ENCODE assay signal across 8 mouse cellular contexts in genomic region chr1:180777289-180777659, GRCm38 (mm10). TPM values are rescaled to one million over a fixed set of nuclear protein-coding genes. Genes with fewer than 3 reads are reported as not detected.
DNase-seq lines count a peak whose midpoint lies in the region; ATAC-seq and TF ChIP-seq lines count a peak whose summit lies in the region.

No protein-coding gene starts in this region.

- no peak for TF ChIP-seq EP300 in heart, postnatal 0 days (IDR thresholded peaks at IDR 0.05; ENCODE audit: low read depth)

- peak; percentile 4; the same call in 1 of the 2 replicates for ATAC-seq in heart, postnatal 0 days (ENCODE audit: insufficient read depth, low read depth)
- ATAC-seq in hindbrain, embryonic 15.5 days (ENCODE audit: low FRiP score, low read depth): no peak; the same call in 1 of the 2 replicates
- peak; percentile 38 for ATAC-seq in midbrain, embryonic 13.5 days
- no peak; the same call in 1 of the 2 replicates for ATAC-seq in megakaryocyte-erythroid progenitor cell, adult 5-6 weeks (replicated peaks; ENCODE audit: low FRiP score, low TSS enrichment, poor library complexity, severe bottlenecking)

- no peak for DNase-seq in heart, postnatal 0 days (ENCODE audit: low spot score)
- DNase-seq in heart, adult 9 months (ENCODE audit: low spot score in 2 of 2): no peak
- no peak for DNase-seq in yolk sac, embryonic 10.5 days (ENCODE audit: low spot score)
- DNase-seq in retina, embryonic 14.5 days (ENCODE audit: low spot score): no peak

- H3K36me3 ChIP-seq in heart, postnatal 0 days (replicated peaks; ENCODE audit: control insufficient read depth, insufficient read depth, low read length): no peaks in the 10 kb centered on the region
- H3K36me3 ChIP-seq in hindbrain, embryonic 15.5 days: no peaks in the 10 kb centered on the region
- no peaks in the 10 kb centered on the region for H3K36me3 ChIP-seq in midbrain, embryonic 13.5 days

- H3K4me3 ChIP-seq in heart, postnatal 0 days (ENCODE audit: low read depth, low read length): peak overlapping the region; percentile 71
- H3K4me3 ChIP-seq in bone marrow macrophage, adult 2 months (ENCODE audit: insufficient read depth, low read length): peak overlapping the region; percentile 76
- H3K4me3 ChIP-seq in hindbrain, embryonic 15.5 days: peak overlapping the region; percentile 61
- peak overlapping the region; percentile 67 for H3K4me3 ChIP-seq in midbrain, embryonic 13.5 days (replicated peaks)

- peaks cover 17% of the 10 kb centered on the region for H3K4me1 ChIP-seq in heart, postnatal 0 days (ENCODE audit: control insufficient read depth, insufficient read depth)
- peaks cover 19% of the 10 kb centered on the region for H3K4me1 ChIP-seq in bone marrow macrophage, adult 2 months (ENCODE audit: control insufficient read depth, insufficient read depth, low read length)
- peaks cover 21% of the 10 kb centered on the region for H3K4me1 ChIP-seq in hindbrain, embryonic 15.5 days (replicated peaks)
- peaks cover 24% of the 10 kb centered on the region for H3K4me1 ChIP-seq in midbrain, embryonic 13.5 days (replicated peaks)

- no peak for TF ChIP-seq CTCF in heart, postnatal 0 days (IDR thresholded peaks at IDR 0.05; ENCODE audit: low read depth)
- TF ChIP-seq CTCF in bone marrow macrophage, adult 2 months (IDR thresholded peaks at IDR 0.05; ENCODE audit: low read depth, low read length): no peak

- H3K9me3 ChIP-seq in heart, postnatal 0 days (replicated peaks; ENCODE audit: control insufficient read depth, low read length): no peaks in the 10 kb centered on the region
- H3K9me3 ChIP-seq in hindbrain, embryonic 15.5 days: no peaks in the 10 kb centered on the region
- H3K9me3 ChIP-seq in midbrain, embryonic 13.5 days: no peaks in the 10 kb centered on the region; the same call in 1 of the 2 replicates

- TF ChIP-seq POLR2A in bone marrow macrophage, adult 2 months (IDR thresholded peaks at IDR 0.05; ENCODE audit: borderline replicate concordance, low read depth, low read length): no peak

- peak overlapping the region; percentile 84 for H3K9ac ChIP-seq in heart, postnatal 0 days (replicated peaks; ENCODE audit: low read depth, low read length)
- peak overlapping the region; percentile 67 for H3K9ac ChIP-seq in hindbrain, embryonic 15.5 days
- H3K9ac ChIP-seq in midbrain, embryonic 13.5 days (replicated peaks): peak overlapping the region; percentile 85

- no peaks in the 10 kb centered on the region for H3K27me3 ChIP-seq in heart, postnatal 0 days (ENCODE audit: control insufficient read depth, insufficient read depth, low read length)
- no peaks in the 10 kb centered on the region for H3K27me3 ChIP-seq in hindbrain, embryonic 15.5 days
- H3K27me3 ChIP-seq in midbrain, embryonic 13.5 days: peaks cover 6% of the 10 kb centered on the region

- peak overlapping the region; percentile 98 for H3K27ac ChIP-seq in heart, postnatal 0 days (ENCODE audit: low read depth)
- peak overlapping the region; percentile 87 for H3K27ac ChIP-seq in bone marrow macrophage, adult 2 months (ENCODE audit: insufficient read depth, low read depth, low read length)
- peak overlapping the region; percentile 82 for H3K27ac ChIP-seq in hindbrain, embryonic 15.5 days (replicated peaks)
- H3K27ac ChIP-seq in midbrain, embryonic 13.5 days: peak overlapping the region; percentile 88

- H3K4me2 ChIP-seq in heart, postnatal 0 days (ENCODE audit: low read depth, low read length): peak overlapping the region; percentile 92
- H3K4me2 ChIP-seq in hindbrain, embryonic 15.5 days: peak overlapping the region; percentile 90
- peak overlapping the region; percentile 96 for H3K4me2 ChIP-seq in midbrain, embryonic 13.5 days (replicated peaks)

- 6% methylated on average over 10 of the region's 10 CpGs for WGBS in heart, postnatal 0 days
- WGBS in hindbrain, embryonic 15.5 days: 8% methylated on average over 10 of the region's 10 CpGs
- 7% methylated on average over 10 of the region's 10 CpGs for WGBS in midbrain, embryonic 13.5 days

RNA-seq across cellular contexts. Expression of gene H3f3a, which starts 36.5 kb away (rescaled TPM):
- 1,123 and 1,337 TPM in 2 replicates for total RNA-seq in heart, postnatal 0 days (2014; rRNA removed; ENCODE audit: low replicate concordance)
- 1,661 and 1,734 TPM in 2 replicates for polyA plus RNA-seq in heart, postnatal 0 days (2015; fragmentation: Nextera tagmentation; extraction: Ambion mirVana)
- polyA plus RNA-seq in bone marrow macrophage, adult 2 months (2012; ENCODE audit: insufficient read depth, insufficient read length, missing spikeins): 1,000 and 1,015 TPM in 2 replicates
- 2,665 and 2,688 TPM in 2 replicates for polyA plus RNA-seq in hindbrain, embryonic 15.5 days (2015; fragmentation: Nextera tagmentation; extraction: Ambion mirVana)
- polyA plus RNA-seq in midbrain, embryonic 13.5 days (2015; fragmentation: Nextera tagmentation; extraction: Ambion mirVana): 4,178 and 4,302 TPM in 2 replicates
- 737 and 1,041 TPM in 2 replicates for total RNA-seq in megakaryocyte-erythroid progenitor cell, adult 5-6 weeks (2014; fragmentation: Nextera tagmentation)
- total RNA-seq in megakaryocyte-erythroid progenitor cell, adult 5-6 weeks (2017): 1,518 and 1,745 TPM in 2 replicates

RNA-seq across cellular contexts. Expression of gene Acbd3, which starts 51.4 kb away (rescaled TPM):
- 21.7 and 26.4 TPM in 2 replicates for total RNA-seq in heart, postnatal 0 days (2014; rRNA removed; ENCODE audit: low replicate concordance)
- 13.2 and 13.5 TPM in 2 replicates for polyA plus RNA-seq in heart, postnatal 0 days (2015; fragmentation: Nextera tagmentation; extraction: Ambion mirVana)
- polyA plus RNA-seq in bone marrow macrophage, adult 2 months (2012; ENCODE audit: insufficient read depth, insufficient read length, missing spikeins): 33.7 and 36.9 TPM in 2 replicates
- 22.9 and 23.0 TPM in 2 replicates for polyA plus RNA-seq in hindbrain, embryonic 15.5 days (2015; fragmentation: Nextera tagmentation; extraction: Ambion mirVana)
- 21.7 and 24.6 TPM in 2 replicates for polyA plus RNA-seq in midbrain, embryonic 13.5 days (2015; fragmentation: Nextera tagmentation; extraction: Ambion mirVana)
- 19.1 and 21.9 TPM in 2 replicates for total RNA-seq in megakaryocyte-erythroid progenitor cell, adult 5-6 weeks (2014; fragmentation: Nextera tagmentation)
- 42.7 and 44.4 TPM in 2 replicates for total RNA-seq in megakaryocyte-erythroid progenitor cell, adult 5-6 weeks (2017)

Comparison
In these comparisons a context has a peak if more than half of its experiments do, and no peak if none do; other contexts are left out.
1. ATAC-seq: peak in heart, postnatal 0 days (single experiment) and midbrain, embryonic 13.5 days (single experiment); none in hindbrain, embryonic 15.5 days (single experiment) and megakaryocyte-erythroid progenitor cell, adult 5-6 weeks (single experiment).
2. Peak in every context shown above with its lines, with median percentiles within 50 percentile points of each other: H3K27ac ChIP-seq, H3K4me2 ChIP-seq, H3K4me3 ChIP-seq and H3K9ac ChIP-seq.